ENCODE assay signal across 21 mouse cellular contexts in the genomic region with DNA sequence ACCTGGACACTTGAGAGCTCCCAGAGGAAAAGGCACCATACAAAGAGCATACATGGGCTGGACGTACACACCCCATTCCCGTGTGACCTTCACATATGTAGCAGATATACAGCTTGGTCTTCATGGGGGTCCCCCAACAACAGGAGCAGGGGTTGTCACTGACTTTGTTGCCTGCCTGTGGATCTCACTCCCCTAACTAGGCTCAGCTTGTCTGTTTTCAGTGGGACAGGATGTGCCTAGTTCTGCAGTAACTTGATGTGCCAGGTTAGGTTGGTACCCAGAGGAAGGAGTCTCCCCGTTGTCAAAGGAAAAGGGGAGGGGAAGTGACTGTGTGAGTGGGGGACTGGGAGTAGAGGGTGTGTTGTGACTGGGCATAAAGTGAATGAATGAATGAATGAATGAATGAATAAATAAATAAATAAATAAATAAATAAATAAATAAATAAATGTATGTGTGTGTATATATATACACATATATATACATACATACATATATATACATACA.
DNase-seq lines count a peak whose midpoint lies in the region; ATAC-seq lines count a peak whose summit lies in the region.
"Had no signal": no experiment of that assay in that cellular context is flagged by ENCODE, and none has a peak within 500 bp of the region (broad histone marks: within the 10 kb centered on the region; RNA-seq: fewer than 3 reads in every experiment).

No protein-coding gene starts in this region.

- no peak overlapping the region for H3K4me2 ChIP-seq in forebrain, embryonic 12.5 days
- no peak overlapping the region for H3K4me2 ChIP-seq in hindbrain, embryonic 12.5 days (replicated peaks)
- H3K4me2 ChIP-seq in hindbrain, embryonic 16.5 days (ENCODE audit: low read length) = no peak overlapping the region
- H3K4me2 ChIP-seq in midbrain, embryonic 12.5 days (replicated peaks) = no peak overlapping the region
- H3K4me2 ChIP-seq in midbrain, embryonic 15.5 days = no peak overlapping the region
- H3K4me2 ChIP-seq: embryonic facial prominence, embryonic 15.5 days; heart, embryonic 12.5 days; intestine, embryonic 15.5 days had no signal

- ATAC-seq in forebrain, embryonic 12.5 days (ENCODE audit: low FRiP score) = 0 out of 2 replicates have a peak, but pooled peaks have one; percentile 30
- ATAC-seq in hindbrain, embryonic 12.5 days (ENCODE audit: low FRiP score) = 0 out of 2 replicates have a peak, but pooled peaks have one; percentile 32
- no peak for ATAC-seq in hindbrain, embryonic 16.5 days
- peak; percentile 58; the same call in 1 of the 2 replicates for ATAC-seq in midbrain, embryonic 12.5 days (ENCODE audit: low FRiP score, low read depth)
- ATAC-seq in midbrain, embryonic 15.5 days (replicated peaks) = no peak
- ATAC-seq: activated CD4-positive, CD25-positive, alpha-beta regulatory T cell, adult 4 months; forebrain, embryonic 16.5 days; intestine, embryonic 15.5 days; Patski had no signal

- no peak overlapping the region for H3K27ac ChIP-seq in forebrain, embryonic 12.5 days
- no peak overlapping the region for H3K27ac ChIP-seq in forebrain, embryonic 10.5 days
- H3K27ac ChIP-seq in hindbrain, embryonic 12.5 days = no peak overlapping the region
- H3K27ac ChIP-seq in hindbrain, embryonic 16.5 days (ENCODE audit: low read depth, low read length) = no peak overlapping the region
- H3K27ac ChIP-seq in midbrain, embryonic 12.5 days (replicated peaks) = no peak overlapping the region
- no peak overlapping the region for H3K27ac ChIP-seq in midbrain, embryonic 15.5 days
- H3K27ac ChIP-seq: embryonic facial prominence, embryonic 15.5 days; heart, adult 2 months; hindbrain, embryonic 10.5 days; intestine, embryonic 15.5 days had no signal

- no peaks in the 10 kb centered on the region for H3K4me1 ChIP-seq in forebrain, embryonic 12.5 days
- H3K4me1 ChIP-seq in forebrain, embryonic 10.5 days = no peaks in the 10 kb centered on the region
- no peaks in the 10 kb centered on the region for H3K4me1 ChIP-seq in hindbrain, embryonic 12.5 days
- no peaks in the 10 kb centered on the region for H3K4me1 ChIP-seq in hindbrain, embryonic 16.5 days (ENCODE audit: control insufficient read depth, insufficient read depth, low read depth, low read length)
- H3K4me1 ChIP-seq in midbrain, embryonic 12.5 days = no peaks in the 10 kb centered on the region
- no peaks in the 10 kb centered on the region for H3K4me1 ChIP-seq in midbrain, embryonic 15.5 days
- H3K4me1 ChIP-seq: embryonic facial prominence, embryonic 15.5 days; heart, embryonic 12.5 days; hindbrain, embryonic 10.5 days; intestine, embryonic 15.5 days had no signal

- no peak overlapping the region for H3K9ac ChIP-seq in forebrain, embryonic 12.5 days
- no peak overlapping the region for H3K9ac ChIP-seq in hindbrain, embryonic 12.5 days
- H3K9ac ChIP-seq in hindbrain, embryonic 16.5 days (ENCODE audit: low read depth, low read length) = no peak overlapping the region
- no peak overlapping the region for H3K9ac ChIP-seq in midbrain, embryonic 12.5 days (replicated peaks)
- no peak overlapping the region for H3K9ac ChIP-seq in midbrain, embryonic 15.5 days
- H3K9ac ChIP-seq: embryonic facial prominence, embryonic 15.5 days; heart, embryonic 12.5 days; intestine, embryonic 15.5 days had no signal

- H3K27me3 ChIP-seq in forebrain, embryonic 12.5 days = no peaks in the 10 kb centered on the region
- no peaks in the 10 kb centered on the region for H3K27me3 ChIP-seq in forebrain, embryonic 10.5 days (ENCODE audit: poor library complexity, severe bottlenecking)
- H3K27me3 ChIP-seq in hindbrain, embryonic 12.5 days = no peaks in the 10 kb centered on the region
- H3K27me3 ChIP-seq in hindbrain, embryonic 16.5 days (replicated peaks; ENCODE audit: control insufficient read depth, insufficient read depth, low read length) = no peaks in the 10 kb centered on the region
- H3K27me3 ChIP-seq in midbrain, embryonic 12.5 days = no peaks in the 10 kb centered on the region
- no peaks in the 10 kb centered on the region for H3K27me3 ChIP-seq in midbrain, embryonic 15.5 days (replicated peaks)
- H3K27me3 ChIP-seq: CH12.LX; embryonic facial prominence, embryonic 15.5 days; heart, embryonic 12.5 days; intestine, embryonic 15.5 days had no signal

- WGBS in forebrain, embryonic 12.5 days = 93% methylated on average over 3 of the region's 3 CpGs
- 93% methylated on average over 3 of the region's 3 CpGs for WGBS in forebrain, embryonic 10.5 days
- 91% methylated on average over 3 of the region's 3 CpGs for WGBS in hindbrain, embryonic 12.5 days
- WGBS in hindbrain, embryonic 16.5 days = 88% methylated on average over 3 of the region's 3 CpGs
- 97% methylated on average over 3 of the region's 3 CpGs for WGBS in midbrain, embryonic 12.5 days
- 91% methylated on average over 3 of the region's 3 CpGs for WGBS in midbrain, embryonic 15.5 days

- H3K9me3 ChIP-seq in forebrain, embryonic 12.5 days = no peaks in the 10 kb centered on the region
- H3K9me3 ChIP-seq in forebrain, embryonic 10.5 days = no peaks in the 10 kb centered on the region
- no peaks in the 10 kb centered on the region for H3K9me3 ChIP-seq in hindbrain, embryonic 12.5 days (replicated peaks)
- no peaks in the 10 kb centered on the region for H3K9me3 ChIP-seq in hindbrain, embryonic 16.5 days (ENCODE audit: control insufficient read depth, low read length)
- no peaks in the 10 kb centered on the region for H3K9me3 ChIP-seq in midbrain, embryonic 12.5 days
- no peaks in the 10 kb centered on the region for H3K9me3 ChIP-seq in midbrain, embryonic 15.5 days
- H3K9me3 ChIP-seq: embryonic facial prominence, embryonic 15.5 days; heart, embryonic 12.5 days; hindbrain, embryonic 10.5 days; intestine, embryonic 15.5 days had no signal

- H3K4me3 ChIP-seq in forebrain, embryonic 12.5 days (replicated peaks) = no peak overlapping the region
- H3K4me3 ChIP-seq in forebrain, embryonic 10.5 days = no peak overlapping the region
- H3K4me3 ChIP-seq in hindbrain, embryonic 12.5 days = no peak overlapping the region
- no peak overlapping the region for H3K4me3 ChIP-seq in hindbrain, embryonic 16.5 days (ENCODE audit: low read length)
- no peak overlapping the region for H3K4me3 ChIP-seq in midbrain, embryonic 12.5 days
- H3K4me3 ChIP-seq in midbrain, embryonic 15.5 days = no peak overlapping the region
- H3K4me3 ChIP-seq: embryonic facial prominence, embryonic 15.5 days; erythroblast, embryonic 14.5 days; heart, adult 2 months; heart, embryonic 12.5 days; hindbrain, embryonic 10.5 days; intestine, embryonic 15.5 days had no signal

- no peaks in the 10 kb centered on the region for H3K36me3 ChIP-seq in forebrain, embryonic 12.5 days (replicated peaks)
- H3K36me3 ChIP-seq in forebrain, embryonic 10.5 days (replicated peaks) = no peaks in the 10 kb centered on the region
- H3K36me3 ChIP-seq in hindbrain, embryonic 12.5 days = no peaks in the 10 kb centered on the region
- H3K36me3 ChIP-seq in hindbrain, embryonic 16.5 days (ENCODE audit: control insufficient read depth, insufficient read depth, low read length) = no peaks in the 10 kb centered on the region
- no peaks in the 10 kb centered on the region for H3K36me3 ChIP-seq in midbrain, embryonic 12.5 days
- no peaks in the 10 kb centered on the region for H3K36me3 ChIP-seq in midbrain, embryonic 15.5 days (replicated peaks)
- H3K36me3 ChIP-seq: embryonic facial prominence, embryonic 15.5 days; heart, embryonic 12.5 days; hindbrain, embryonic 10.5 days; intestine, embryonic 15.5 days had no signal

- DNase-seq in forebrain, embryonic 10.5 days (ENCODE audit: extremely low spot score, low spot score) = no peak
- DNase-seq: adrenal gland, postnatal 14 days; cerebellum, adult 11-12 months; cerebellum, adult 9-10 months; cerebellum, postnatal 25 days; gastrocnemius, postnatal 10 days; heart, adult 2 months had no signal

Comparison
In these comparisons a context has a peak if more than half of its experiments do, and no peak if none do; other contexts are left out.
1. ATAC-seq: peak in forebrain, embryonic 12.5 days (single experiment), hindbrain, embryonic 12.5 days (single experiment) and midbrain, embryonic 12.5 days (single experiment); none in hindbrain, embryonic 16.5 days (single experiment) and midbrain, embryonic 15.5 days (single experiment).